ENCODE assay signal across 10 mouse cellular contexts in genomic region chr11:109706055-109706412, GRCm38 (mm10). TPM values are rescaled to one million over a fixed set of nuclear protein-coding genes. Genes with fewer than 3 reads are reported as not detected.
DNase-seq lines count a peak whose midpoint lies in the region; ATAC-seq and TF ChIP-seq lines count a peak whose summit lies in the region.
"Had no signal": no experiment of that assay in that cellular context is flagged by ENCODE, and none has a peak within 500 bp of the region (broad histone marks: within the 10 kb centered on the region; RNA-seq: fewer than 3 reads in every experiment).

No protein-coding gene starts in this region.

- DNase-seq in ovary, adult 18-20 months (ENCODE audit: low spot score): peak; percentile 57
- no peak for DNase-seq in ovary, postnatal 10 days (ENCODE audit: low spot score)
- peak; percentile 38 to 48 for DNase-seq in heart, postnatal 10 days
- peak; percentile 59 for DNase-seq in lung, embryonic 14.5 days
- DNase-seq in neural tube, embryonic 10.5 days (ENCODE audit: extremely low spot score, low spot score): no peak
- DNase-seq: thymus, postnatal 36 days had no signal

- no peak for TF ChIP-seq CTCF in lung, embryonic 14.5 days (IDR thresholded peaks at IDR 0.05; ENCODE audit: low read depth)

- peaks cover 4% of the 10 kb centered on the region; the same call in 1 of the 2 replicates for H3K4me1 ChIP-seq in lung, embryonic 14.5 days (ENCODE audit: insufficient read depth)
- peaks cover 17% of the 10 kb centered on the region for H3K4me1 ChIP-seq in hindbrain, embryonic 13.5 days (replicated peaks)

- ATAC-seq in lung, embryonic 14.5 days (ENCODE audit: insufficient read depth): peak; percentile 58; the same call in 1 of the 2 replicates
- no peak for ATAC-seq in hindbrain, embryonic 13.5 days (ENCODE audit: low FRiP score)
- no peak for ATAC-seq in megakaryocyte-erythroid progenitor cell, adult 5-6 weeks (replicated peaks; ENCODE audit: low FRiP score, low TSS enrichment, poor library complexity, severe bottlenecking)

- intact Hi-C loops in heart, postnatal 10 days (cut with DNase I): no loop called here

- H3K36me3 ChIP-seq in lung, embryonic 14.5 days (ENCODE audit: insufficient read depth): no peaks in the 10 kb centered on the region
- no peaks in the 10 kb centered on the region for H3K36me3 ChIP-seq in hindbrain, embryonic 13.5 days
- H3K36me3 ChIP-seq: G1E had no signal

- no peak overlapping the region for H3K9ac ChIP-seq in lung, embryonic 14.5 days
- no peak overlapping the region for H3K9ac ChIP-seq in hindbrain, embryonic 13.5 days

- peak overlapping the region; percentile 13; the same call in 1 of the 2 replicates for H3K4me2 ChIP-seq in lung, embryonic 14.5 days
- no peak overlapping the region for H3K4me2 ChIP-seq in hindbrain, embryonic 13.5 days

- H3K9me3 ChIP-seq in lung, embryonic 14.5 days (ENCODE audit: low read depth, low read length): no peaks in the 10 kb centered on the region
- H3K9me3 ChIP-seq in hindbrain, embryonic 13.5 days: no peaks in the 10 kb centered on the region
- H3K9me3 ChIP-seq: megakaryocyte, embryonic 14.5 days had no signal

- no peak overlapping the region for H3K4me3 ChIP-seq in lung, embryonic 14.5 days (ENCODE audit: low read depth, low read length)
- no peak overlapping the region for H3K4me3 ChIP-seq in hindbrain, embryonic 13.5 days
- H3K4me3 ChIP-seq: megakaryocyte, embryonic 14.5 days had no signal

- H3K27me3 ChIP-seq in lung, embryonic 14.5 days (ENCODE audit: insufficient read depth, low read length): no peaks in the 10 kb centered on the region
- H3K27me3 ChIP-seq in hindbrain, embryonic 13.5 days: no peaks in the 10 kb centered on the region

- WGBS in lung, embryonic 14.5 days: 28% methylated on average over 9 of the region's 9 CpGs
- WGBS in hindbrain, embryonic 13.5 days: 77% methylated on average over 9 of the region's 9 CpGs

- H3K27ac ChIP-seq in lung, embryonic 14.5 days (ENCODE audit: low read depth): no peak overlapping the region
- H3K27ac ChIP-seq in hindbrain, embryonic 13.5 days: no peak overlapping the region

RNA-seq across cellular contexts. Expression of gene Fam20a, which starts 16.0 kb away (rescaled TPM):
- 1 to 10 TPM; 6.2 to 7.6 TPM for total RNA-seq in heart, postnatal 10 days (2021)
- polyA plus RNA-seq in lung, embryonic 14.5 days (2014; fragmentation: Nextera tagmentation; extraction: Ambion mirVana): 3.0 and 3.5 TPM in 2 replicates
- 2.4 and 4.0 TPM in 2 replicates for polyA plus RNA-seq in hindbrain, embryonic 13.5 days (2015; fragmentation: Nextera tagmentation; extraction: Ambion mirVana)
- not detected in 2 replicates for total RNA-seq in megakaryocyte-erythroid progenitor cell, adult 5-6 weeks (2014; fragmentation: Nextera tagmentation)
- total RNA-seq in megakaryocyte-erythroid progenitor cell, adult 5-6 weeks (2017): 0.19 and 0.70 TPM in 2 replicates
- polyA plus RNA-seq: G1E had no signal

RNA-seq across cellular contexts. Expression of gene Prkar1a, which starts 56.8 kb away (rescaled TPM):
- 100 to 1,000 TPM; 550 to 591 TPM for total RNA-seq in heart, postnatal 10 days (2021)
- 408 and 411 TPM in 2 replicates for polyA plus RNA-seq in lung, embryonic 14.5 days (2014; fragmentation: Nextera tagmentation; extraction: Ambion mirVana)
- polyA plus RNA-seq in hindbrain, embryonic 13.5 days (2015; fragmentation: Nextera tagmentation; extraction: Ambion mirVana): 473 and 491 TPM in 2 replicates
- total RNA-seq in megakaryocyte-erythroid progenitor cell, adult 5-6 weeks (2014; fragmentation: Nextera tagmentation): 93.1 and 106 TPM in 2 replicates
- 72.0 and 76.5 TPM in 2 replicates for total RNA-seq in megakaryocyte-erythroid progenitor cell, adult 5-6 weeks (2017)

Comparison
In these comparisons a context has a peak if more than half of its experiments do, and no peak if none do; other contexts are left out.
1. DNase-seq: peak in ovary, adult 18-20 months (single experiment), heart, postnatal 10 days (2 of 2) and lung, embryonic 14.5 days (single experiment); none in ovary, postnatal 10 days (single experiment) and neural tube, embryonic 10.5 days (single experiment).
2. RNA of gene Fam20a, which starts 16.0 kb away (total RNA-seq): 6.2 to 7.6 TPM in heart, postnatal 10 days; 0.19 to 0.70 TPM in megakaryocyte-erythroid progenitor cell, adult 5-6 weeks; every median in the first group is over 4 times any median in the second.
3. RNA of gene Prkar1a, which starts 56.8 kb away (total RNA-seq): 550 to 591 TPM in heart, postnatal 10 days; 72.0 to 106 TPM in megakaryocyte-erythroid progenitor cell, adult 5-6 weeks; every median in the first group is over 4 times any median in the second.